Mouse (Mus musculus) heart, embryonic 10.5 days (tissue): ENCODE measurements around the gene Gm45837. TPM values are rescaled to one million over a fixed set of nuclear protein-coding genes. Genes with fewer than 3 reads are reported as not detected.

ENCODE experiments used
- microRNA counts: library from miRNA; unstranded; fragments of <30 nt; microRNA quantifications from one replicate; lab custom pipeline; 2017
- microRNA-seq: library from miRNA; unstranded; fragments of <30 nt; microRNA quantifications from one replicate; pipeline ENCODE4, GENCODE M21; 2017
- polyA plus RNA-seq: library from polyadenylated mRNA; unstranded; fragments of >200 nt; fragmentation: Nextera tagmentation; extraction: Ambion mirVana; gene quantifications from 2 replicates; pipeline ENCODE4 v1.2.1, GENCODE M21; 2016

Gm45837 gene
- polyA plus RNA-seq, 1 experiment from 2014 or later: not detected

MicroRNAs within 50 kb of the gene (microRNA counts, 519-probe panel; counts per million panel counts)
- microRNA mmu-miR-139-3p (lab: Ali Mortazavi, UCI) (not detected), microRNA mmu-miR-139-5p (lab: Ali Mortazavi, UCI) (not detected)

Small RNAs within 50 kb of the gene (microRNA-seq; reads per million reads assigned to microRNA genes)
- gene Mir139: 974 reads per million, percentile 78 among the genes with 10 or more reads in this experiment

Other genes with a start within 250 kb of the Gm45837 start
- gene Atg16l2, start 108.6 kb upstream of the Gm45837 start, polyA plus RNA-seq: 19.2 and 22.1 TPM in 2 replicates
- 24.7 and 62.7 TPM in 2 replicates for gene Stard10, start 93.8 kb upstream of the Gm45837 start, polyA plus RNA-seq
- 15.9 and 24.6 TPM in 2 replicates for gene Arap1, start 62.8 kb upstream of the Gm45837 start, polyA plus RNA-seq
- gene Pde2a, start 10.8 kb downstream of the Gm45837 start, polyA plus RNA-seq: 1.6 and 12.0 TPM in 2 replicates
- gene Art2b, start 174.7 kb downstream of the Gm45837 start, polyA plus RNA-seq: not detected in 2 replicates